Mouse (Mus musculus) forebrain, postnatal 0 days (tissue): ENCODE data around the gene Nadsyn1. TPM values are rescaled to one million over a fixed set of nuclear protein-coding genes. Genes with fewer than 3 reads are reported as not detected.

ENCODE experiments used
- ATAC-seq: fragments of 200-750 bp; cut with Nextera tagmentation; 2 replicates; pipeline ENCODE4 v1.8.0; 2017; ENCODE audit warnings: mild to moderate bottlenecking, moderate library complexity
- DNase-seq: peaks from one replicate; pipeline ENCODE4 v3.0.0-alpha.2; 2015
- H3K27ac ChIP-seq: fragments of 300-500 bp; sonication (generic); 2 replicates; pipeline ENCODE4 v1.5.1; 2014; ENCODE audit warnings: low read depth, mild to moderate bottlenecking, antibody characterized with exemption, low read length, moderate library complexity, mixed read lengths
- H3K27me3 ChIP-seq: fragments of 300-500 bp; sonication (generic); 2 replicates; pipeline ENCODE4 v1.6.1; 2014; ENCODE audit warnings: mild to moderate bottlenecking, low read length, mixed read lengths; ENCODE audit not compliant: insufficient read depth
- H3K36me3 ChIP-seq: fragments of 300-500 bp; sonication (generic); 2 replicates; pipeline ENCODE4 v1.6.1; 2014; ENCODE audit warnings: mild to moderate bottlenecking, moderate library complexity; ENCODE audit not compliant: insufficient read depth
- H3K4me1 ChIP-seq: fragments of 300-500 bp; sonication (generic); 2 replicates; pipeline ENCODE4 v1.6.1; 2014; ENCODE audit warnings: antibody characterized with exemption; ENCODE audit not compliant: insufficient read depth
- H3K4me2 ChIP-seq: fragments of 300-500 bp; sonication (generic); 2 replicates; pipeline ENCODE4 v1.6.1; 2014; ENCODE audit warnings: low read depth, mild to moderate bottlenecking, moderate library complexity
- H3K4me3 ChIP-seq: fragments of 300-500 bp; sonication (generic); 2 replicates; pipeline ENCODE4 v1.5.1; 2014; ENCODE audit warnings: low read depth, low read length, mixed read lengths
- H3K9ac ChIP-seq: fragments of 300-500 bp; sonication (generic); 2 replicates; pipeline ENCODE4 v1.6.1; 2014; ENCODE audit warnings: mild to moderate bottlenecking
- H3K9me3 ChIP-seq: fragments of 300-500 bp; sonication (generic); 2 replicates; pipeline ENCODE4 v1.6.1; 2016; ENCODE audit warnings: low read length
- CTCF ChIP-seq: sonication (generic); IDR thresholded peaks from 2 replicates; pipeline ENCODE4 v1.5.1; 2016; ENCODE audit warnings: antibody characterized with exemption, control low read depth, low read depth
- WGBS: fragments of 180-500 bp; shearing (Covaris S2); extraction: QIAGEN DNeasy Blood & Tissue Kit; methylation state at CpG from one replicate; pipeline ENCODE4 v1.1.7; 2014; 5-methylcytosine and 5-hydroxymethylcytosine counted together
- polyA plus RNA-seq: library from polyadenylated mRNA; unstranded; fragments of >200 nt; fragmentation: Nextera tagmentation; extraction: Ambion mirVana; gene quantifications from 2 replicates; pipeline ENCODE4 v1.2.1, GENCODE M21; 2015
- total RNA-seq: library from RNA; depleted of rRNA; stranded (reverse); fragments of >200 nt; gene quantifications from 2 replicates; pipeline ENCODE4 v1.2.3, GENCODE M21; 2014; rRNA removed

The Nadsyn1 gene
- total RNA-seq (4.9 and 7.9 TPM in 2 replicates), polyA plus RNA-seq (3.5 and 3.6 TPM in 2 replicates)

DNA sequence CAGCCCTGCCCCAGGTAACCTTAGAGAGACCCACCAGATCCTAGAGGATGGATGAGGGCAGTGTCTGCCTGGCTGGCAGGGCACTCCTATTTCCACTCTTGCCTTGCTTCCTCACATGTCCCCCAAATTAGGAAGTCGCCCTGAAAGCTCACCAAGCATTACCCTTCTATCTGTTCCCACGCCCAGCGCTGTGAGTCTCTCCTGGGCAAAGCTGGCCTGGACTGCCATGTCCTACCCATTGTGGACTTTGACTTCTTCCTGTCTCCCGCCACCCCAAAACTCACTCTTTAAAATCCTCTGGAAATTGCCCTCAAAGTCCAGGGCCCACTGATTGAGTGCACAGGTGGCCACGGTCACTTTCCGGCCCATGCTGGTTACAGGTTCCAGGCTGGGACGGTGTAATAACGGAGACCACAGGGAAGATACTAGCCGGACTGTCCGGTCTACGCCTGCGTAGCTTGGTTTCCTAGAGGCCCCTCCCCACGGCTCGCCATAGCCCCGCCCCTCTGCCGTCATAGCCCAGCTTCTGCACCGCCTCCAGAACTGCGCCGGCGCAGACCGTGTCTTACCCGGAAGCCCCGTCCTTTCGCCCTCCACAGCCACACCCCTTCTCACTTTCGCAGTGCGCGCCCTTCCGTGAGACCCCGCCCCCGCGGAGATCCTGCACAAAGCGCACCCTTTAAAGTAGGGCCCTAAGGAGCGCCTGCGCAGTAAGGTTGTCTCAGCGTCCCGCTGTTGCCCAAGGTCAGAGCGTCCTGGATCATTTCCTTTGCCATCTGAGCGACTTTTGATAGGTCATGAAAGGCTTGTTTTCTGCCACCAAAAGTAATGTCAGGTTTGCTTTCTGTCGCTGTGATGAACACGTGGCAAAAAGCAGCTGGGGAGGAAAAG, at the start of gene Nadsyn1, which contains the start of gene Dhcr7:
Gene Nadsyn1, minus strand, starts transcription at position 475 of the 891 bp plus-strand sequence.
Gene Dhcr7, plus strand, starts transcription at position 771 of the 891 bp plus-strand sequence.
- no peaks in the 10 kb centered on the region for H3K9me3 ChIP-seq
- H3K27me3 ChIP-seq: no peaks in the 10 kb centered on the region
- H3K4me1 ChIP-seq: peaks cover 14% of the 10 kb centered on the region
- peak within 1 kb of the TSS; percentile 59 for H3K9ac ChIP-seq
- peak within 1 kb of the TSS; percentile 68 for H3K27ac ChIP-seq
- under 1% methylated on average over 39 of the region's 40 CpGs for WGBS
- ATAC-seq (peak; percentile 99), DNase-seq (peak; percentile 98)
- H3K4me3 ChIP-seq: peak within 1 kb of the TSS; percentile 65
- no peak for TF ChIP-seq CTCF
- peak within 1 kb of the TSS; percentile 72 for H3K4me2 ChIP-seq
- H3K36me3 ChIP-seq: no peaks in the 10 kb centered on the region

DNA sequence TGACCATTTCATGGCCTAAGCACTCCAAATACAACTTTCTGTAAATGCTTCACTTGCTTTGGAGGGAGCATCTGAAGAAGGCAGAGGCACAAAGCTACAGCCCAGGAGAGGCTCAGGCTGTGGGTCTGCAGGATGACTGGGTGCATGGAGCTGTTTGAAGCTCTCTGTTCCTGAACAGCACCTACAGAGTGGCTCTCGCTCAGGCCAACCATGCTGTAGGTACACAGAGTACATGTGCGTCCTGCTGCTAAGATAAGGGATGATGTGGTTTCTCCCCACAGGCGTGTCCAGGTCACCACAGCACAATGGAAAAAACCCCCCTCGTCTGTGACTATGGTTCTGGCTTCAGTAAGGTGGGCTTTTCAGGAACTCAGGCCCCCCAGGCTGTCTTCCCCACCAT, 46.2 kb upstream of the Nadsyn1 start:
- DNase-seq (no peak), ATAC-seq (no peak)
- Histone ChIP-seq H3K9ac (no peak overlapping the region), H3K4me2 (no peak overlapping the region), H3K27ac (no peak overlapping the region), H3K9me3 (0 out of 2 replicates have a peak, but pooled peaks cover 6% of the 10 kb centered on the region), H3K27me3 (no peaks in the 10 kb centered on the region), H3K4me1 (no peaks in the 10 kb centered on the region), H3K4me3 (no peak overlapping the region), H3K36me3 (no peaks in the 10 kb centered on the region)
- 93% methylated on average over 4 of the region's 4 CpGs for WGBS
- TF ChIP-seq CTCF: no peak

DNA sequence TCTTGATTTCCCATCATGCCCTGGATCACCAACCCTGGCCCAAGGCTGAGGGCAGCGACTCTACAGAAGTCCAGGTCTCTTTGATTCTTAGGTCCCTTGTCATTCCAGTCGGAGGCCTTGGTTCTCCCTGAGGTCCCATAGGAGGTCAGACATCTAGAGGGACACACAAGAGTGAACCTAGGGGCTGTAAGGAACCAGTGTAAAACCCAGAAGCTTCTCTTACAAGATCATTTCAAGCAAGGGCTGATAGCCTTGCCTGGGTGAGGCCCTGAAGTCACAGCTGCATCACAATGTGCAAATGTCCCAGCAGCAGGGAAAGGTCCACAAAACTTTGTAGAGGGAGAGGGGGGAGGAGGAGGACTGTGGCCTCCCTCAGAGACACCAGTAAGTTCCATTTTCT, 43.9 kb upstream of the Nadsyn1 start, which contains the start of gene Gm498:
Gene Gm498, plus strand, starts transcription at position 301 of the 400 bp plus-strand sequence.
- H3K27me3 ChIP-seq: no peaks in the 10 kb centered on the region
- H3K36me3 ChIP-seq: no peaks in the 10 kb centered on the region
- H3K4me1 ChIP-seq: no peaks in the 10 kb centered on the region
- no peaks in the 10 kb centered on the region for H3K9me3 ChIP-seq
- ATAC-seq (no peak), DNase-seq (no peak)
- no peak within 1 kb of the TSS for H3K4me2 ChIP-seq
- no peak within 1 kb of the TSS for H3K4me3 ChIP-seq
- no peak within 1 kb of the TSS for H3K9ac ChIP-seq
- no peak within 1 kb of the TSS for H3K27ac ChIP-seq
- TF ChIP-seq CTCF: no peak
- WGBS: 89% methylated on average over 2 of the region's 2 CpGs

- 93% methylated on average over 6 of the region's 8 CpGs for WGBS
- no peak overlapping the region for H3K4me2 ChIP-seq
- H3K27me3 ChIP-seq: no peaks in the 10 kb centered on the region
- H3K9me3 ChIP-seq: no peaks in the 10 kb centered on the region
- H3K4me1 ChIP-seq: no peaks in the 10 kb centered on the region
- H3K27ac ChIP-seq: no peak overlapping the region
- TF ChIP-seq CTCF: no peak
- no peak for ATAC-seq
- no peak for DNase-seq
- no peak overlapping the region for H3K9ac ChIP-seq
- peaks cover 51% of the 10 kb centered on the region for H3K36me3 ChIP-seq
- H3K4me3 ChIP-seq: no peak overlapping the region
Measured at GRCm38 (mm10) chr7:143848768-143849482, 26.3 kb upstream of the Nadsyn1 start.

GRCm38 (mm10) chr7:143848127-143848767, 25.6 kb upstream of the Nadsyn1 start:
- no peak for TF ChIP-seq CTCF
- H3K36me3 ChIP-seq: peaks cover 57% of the 10 kb centered on the region

GRCm38 (mm10) chr7:143841301-143841700, 18.7 kb upstream of the Nadsyn1 start:
- Histone ChIP-seq H3K27me3 (no peaks in the 10 kb centered on the region), H3K4me1 (no peaks in the 10 kb centered on the region), H3K36me3 (peaks cover 88% of the 10 kb centered on the region), H3K9ac (no peak overlapping the region), H3K9me3 (no peaks in the 10 kb centered on the region), H3K4me3 (no peak overlapping the region), H3K27ac (no peak overlapping the region), H3K4me2 (no peak overlapping the region)
- DNase-seq (no peak), ATAC-seq (no peak)
- WGBS: 97% methylated on average over 8 of the region's 8 CpGs
- no peak for TF ChIP-seq CTCF

More at GRCm38 (mm10) chr7:143848127-143848767, 25.6 kb upstream of the Nadsyn1 start:
- Histone ChIP-seq H3K27ac (no peak overlapping the region), H3K9me3 (no peaks in the 10 kb centered on the region), H3K4me1 (no peaks in the 10 kb centered on the region), H3K4me2 (no peak overlapping the region), H3K9ac (no peak overlapping the region), H3K4me3 (no peak overlapping the region), H3K27me3 (no peaks in the 10 kb centered on the region)
- ATAC-seq (no peak), DNase-seq (no peak)
- WGBS: 90% methylated on average over 5 of the region's 5 CpGs
